Mouse (Mus musculus): ENCODE results near the gene Cpa2.

Cpa2 gene

DNA sequence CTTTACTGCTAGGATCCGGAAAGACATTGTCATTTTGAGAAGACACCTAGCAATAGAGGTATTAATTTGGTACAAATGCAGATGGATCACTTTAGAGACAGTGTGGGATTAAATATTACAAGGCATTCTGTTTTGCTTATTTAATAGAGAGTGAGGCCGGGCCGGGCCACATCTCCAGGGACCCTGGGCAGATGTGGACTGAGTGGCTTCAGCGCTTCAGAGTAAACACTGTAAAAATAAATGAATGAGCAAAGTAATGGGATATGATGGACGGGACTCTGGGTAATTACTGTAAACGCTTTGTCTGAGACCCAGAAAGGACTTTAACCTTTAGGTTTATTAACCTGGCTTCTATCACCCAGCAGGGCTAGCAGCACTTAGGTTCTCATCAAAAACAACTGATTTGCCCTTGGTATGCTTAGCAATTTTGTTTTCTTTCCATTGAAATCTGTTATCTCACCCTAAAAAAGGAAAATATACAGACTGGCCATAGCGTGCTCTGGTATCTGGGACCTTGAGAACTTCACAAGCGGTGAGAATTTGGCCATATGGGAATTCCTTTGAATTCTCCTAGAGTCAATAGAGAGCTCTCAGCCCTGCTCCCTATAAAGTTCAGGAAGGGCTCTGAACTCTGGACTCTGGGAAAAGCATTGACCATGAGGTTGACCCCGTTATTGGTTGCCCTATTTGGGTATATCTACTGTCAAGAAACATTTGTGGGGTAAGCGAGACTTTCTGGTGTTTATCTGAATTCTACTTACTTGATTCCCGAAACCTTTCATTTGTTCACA lies at the start of gene Cpa2:
Cpa2 (plus strand) TSS at position 574 of the 791 bp plus-strand sequence.
- no peak for DNase-seq (ENCODE audit: low read depth, low spot score)

DNA sequence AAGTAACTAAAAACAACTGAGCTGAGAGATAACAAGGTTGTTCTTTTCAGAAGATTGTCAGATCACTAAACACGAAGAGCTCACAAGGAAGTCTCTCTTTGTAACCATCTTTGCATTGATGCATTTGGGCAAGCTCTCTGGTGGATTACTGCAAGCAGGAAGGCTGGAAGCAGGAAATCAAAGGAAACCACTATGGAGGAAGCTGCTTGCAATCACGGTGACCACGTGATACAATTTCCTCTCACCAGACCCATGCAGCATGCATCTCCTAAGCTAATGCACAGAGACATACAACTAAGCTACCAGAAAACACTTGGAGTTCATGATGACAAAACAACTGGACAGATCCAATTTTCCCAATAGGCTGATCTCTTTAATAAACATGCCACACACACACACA lies 42.3 kb upstream of the Cpa2 start:
- no peak for DNase-seq (ENCODE audit: low read depth, low spot score)

DNA sequence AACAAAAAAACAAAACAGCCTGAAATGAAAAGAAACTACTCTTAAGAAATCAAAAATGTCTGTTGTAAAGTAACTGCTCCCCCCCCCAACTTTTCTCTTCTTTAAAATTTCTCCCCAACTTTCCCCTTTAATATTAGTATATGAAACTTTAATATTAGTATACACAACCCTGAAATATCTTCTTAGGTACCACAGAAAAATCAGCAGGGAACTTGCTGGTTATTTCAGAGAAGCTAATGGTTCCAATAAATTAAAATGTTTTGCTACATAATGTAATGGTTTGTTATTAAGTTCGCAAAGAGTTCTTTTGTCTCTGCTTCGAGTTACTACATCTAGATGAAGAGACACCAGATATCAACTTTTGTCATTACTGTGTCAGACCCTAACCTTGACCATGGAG lies 32.6 kb upstream of the Cpa2 start:
- DNase-seq (ENCODE audit: low read depth, low spot score), result no peak

DNA sequence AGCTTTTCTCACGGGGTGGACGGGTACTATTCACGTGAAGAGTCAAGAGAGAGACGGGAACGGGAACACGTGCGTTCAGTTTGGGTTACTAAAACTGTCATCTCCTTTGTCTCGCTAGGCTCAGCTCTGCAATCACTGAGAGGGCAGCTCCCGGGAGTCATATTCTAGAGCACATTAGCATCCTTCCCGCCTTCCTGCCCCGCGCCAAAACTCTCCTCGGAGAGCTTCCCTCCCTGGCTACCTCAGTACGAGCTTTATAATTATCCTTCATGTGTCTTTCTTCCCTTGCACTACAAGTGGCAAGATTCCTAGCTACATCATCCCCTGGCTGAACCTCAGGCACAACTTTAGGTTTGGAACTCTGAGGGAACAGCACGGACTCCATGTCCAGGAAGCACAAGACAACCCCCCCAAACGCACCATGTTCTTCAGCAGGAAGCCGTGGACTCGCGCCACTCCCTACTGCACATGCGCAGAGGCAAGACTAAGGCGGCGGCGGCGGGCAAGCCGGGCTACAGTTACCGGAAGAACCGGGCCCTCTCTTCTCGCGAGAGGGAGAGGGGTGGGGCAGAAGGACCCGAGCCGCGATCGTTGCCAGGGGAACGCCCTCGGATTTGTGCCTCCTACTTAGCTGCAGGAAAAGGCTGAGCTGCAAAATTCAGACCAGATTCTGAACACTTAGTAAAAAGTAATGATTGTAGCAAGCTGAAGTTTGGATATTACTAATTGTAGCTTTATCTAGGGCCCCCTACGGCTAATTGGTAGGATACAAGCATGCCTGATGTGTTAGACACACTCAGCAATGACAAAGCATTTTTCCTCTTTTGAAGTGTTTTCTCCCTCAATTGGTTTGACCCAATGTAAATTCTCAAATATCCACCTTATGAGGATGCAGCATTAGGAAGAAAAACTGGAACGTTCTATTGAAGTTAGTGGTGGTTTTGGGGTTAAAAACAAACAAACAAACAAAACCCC lies 31.8 kb upstream of the Cpa2 start, which contains the start of the genes Tmem209 and Ssmem1:
Tmem209 (minus strand) TSS at position 519 of the 975 bp plus-strand sequence.
Ssmem1 (plus strand) TSS at position 585 of the 975 bp plus-strand sequence.
- DNase-seq (ENCODE audit: low read depth, low spot score), result peak; percentile 99

DNA sequence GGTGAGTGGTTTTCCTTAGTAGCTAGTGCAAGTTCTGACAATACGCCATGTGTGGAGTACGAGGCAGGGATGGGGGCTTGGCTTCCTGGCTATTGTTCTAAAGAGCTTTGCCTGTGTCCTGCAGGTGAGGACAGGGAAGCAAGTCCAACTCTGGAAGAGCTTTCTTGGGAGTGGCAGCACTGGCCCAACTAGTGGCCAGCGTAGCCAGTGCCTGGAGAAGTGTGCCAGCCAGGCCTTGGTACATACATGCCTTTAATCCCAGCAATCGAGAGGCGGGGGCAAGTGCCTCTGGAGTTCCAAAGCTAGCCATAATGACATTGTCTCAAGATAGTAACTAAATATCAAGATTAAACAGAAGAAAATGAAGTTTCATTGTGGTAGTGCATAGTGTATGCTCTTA lies 31.1 kb upstream of the Cpa2 start:
- no peak for DNase-seq (ENCODE audit: low read depth, low spot score)

DNA sequence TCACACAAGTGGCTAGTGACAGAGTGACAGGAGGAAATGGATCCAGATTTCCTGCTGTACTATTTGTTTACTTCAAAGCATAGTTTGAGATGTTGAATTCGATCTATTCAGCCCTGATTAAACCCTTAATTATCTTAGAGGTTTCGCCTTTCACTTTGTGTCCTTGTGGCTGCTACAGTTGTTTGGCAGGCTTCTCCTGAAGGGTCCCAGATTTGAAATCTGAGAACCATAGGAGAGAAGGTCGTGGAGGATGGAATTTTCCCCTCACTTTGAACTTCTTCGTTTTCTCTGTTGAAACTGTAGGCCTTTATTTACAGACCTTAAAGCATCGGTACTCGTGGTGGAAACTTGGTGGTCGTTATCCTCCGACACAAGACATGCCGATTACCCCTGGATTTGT lies 27.1 kb upstream of the Cpa2 start:
- DNase-seq (ENCODE audit: low read depth, low spot score), result no peak

DNA sequence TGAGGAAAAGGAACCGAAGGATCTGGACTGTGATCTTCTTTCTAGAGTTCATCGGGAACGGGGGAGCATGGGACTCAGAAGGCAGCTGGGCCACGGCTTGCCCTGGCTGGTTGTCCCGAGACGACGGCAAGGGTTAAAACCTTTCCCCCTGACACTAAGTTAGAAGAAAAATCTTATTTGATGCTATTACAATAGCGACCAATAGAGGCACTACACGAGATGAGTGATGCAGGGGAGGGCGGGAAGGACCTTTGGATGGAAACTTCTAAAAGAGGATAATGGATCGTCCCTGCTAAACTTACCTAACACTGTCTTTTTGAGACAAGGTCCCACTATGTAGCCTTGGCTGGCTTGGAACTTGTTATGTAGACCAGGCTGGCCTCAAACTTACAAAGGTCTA lies 21.0 kb upstream of the Cpa2 start:
- DNase-seq (ENCODE audit: low read depth, low spot score), result no peak

DNA sequence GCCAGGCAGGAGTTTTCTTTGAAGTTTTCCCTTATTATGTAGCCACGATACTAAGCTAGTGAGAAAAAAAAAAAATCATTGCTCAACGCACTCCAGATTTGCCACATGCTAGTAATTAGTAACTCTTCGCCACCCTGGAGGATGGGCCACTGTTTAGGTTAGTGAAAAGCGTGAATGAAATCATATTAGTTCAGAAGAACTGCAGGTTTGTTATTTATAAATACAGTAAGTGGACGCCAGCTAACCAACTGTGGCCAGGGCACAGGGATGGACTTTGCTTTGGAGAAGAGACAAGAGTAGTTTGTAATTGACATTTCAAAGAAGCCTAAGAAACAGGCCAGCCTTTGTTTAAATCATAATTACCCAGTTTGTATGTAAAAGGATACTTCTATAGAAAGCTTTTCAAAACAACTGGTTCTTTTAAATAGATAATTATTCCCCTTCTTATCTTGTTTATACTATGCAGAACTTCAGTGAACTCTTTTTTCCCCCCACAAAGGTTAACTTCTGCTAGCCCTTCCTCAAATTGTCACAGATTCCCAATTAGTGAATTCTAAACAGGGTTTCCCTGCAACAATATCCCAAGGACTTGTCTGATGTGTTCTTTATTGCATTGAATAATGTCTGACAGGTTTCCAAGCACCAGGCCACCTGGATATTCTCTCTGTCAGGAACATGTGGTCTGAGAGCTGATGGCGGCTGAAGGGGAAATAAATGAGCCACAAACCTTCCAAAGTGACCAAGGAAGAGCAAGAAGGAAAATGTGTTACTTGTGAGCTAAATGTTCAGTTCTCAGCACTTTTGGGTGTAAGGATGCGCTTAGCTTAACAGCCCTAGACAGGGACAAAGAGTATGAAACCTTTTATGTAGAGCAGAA lies 15.7 kb upstream of the Cpa2 start:
- DNase-seq (ENCODE audit: low read depth, low spot score), result no peak

DNA sequence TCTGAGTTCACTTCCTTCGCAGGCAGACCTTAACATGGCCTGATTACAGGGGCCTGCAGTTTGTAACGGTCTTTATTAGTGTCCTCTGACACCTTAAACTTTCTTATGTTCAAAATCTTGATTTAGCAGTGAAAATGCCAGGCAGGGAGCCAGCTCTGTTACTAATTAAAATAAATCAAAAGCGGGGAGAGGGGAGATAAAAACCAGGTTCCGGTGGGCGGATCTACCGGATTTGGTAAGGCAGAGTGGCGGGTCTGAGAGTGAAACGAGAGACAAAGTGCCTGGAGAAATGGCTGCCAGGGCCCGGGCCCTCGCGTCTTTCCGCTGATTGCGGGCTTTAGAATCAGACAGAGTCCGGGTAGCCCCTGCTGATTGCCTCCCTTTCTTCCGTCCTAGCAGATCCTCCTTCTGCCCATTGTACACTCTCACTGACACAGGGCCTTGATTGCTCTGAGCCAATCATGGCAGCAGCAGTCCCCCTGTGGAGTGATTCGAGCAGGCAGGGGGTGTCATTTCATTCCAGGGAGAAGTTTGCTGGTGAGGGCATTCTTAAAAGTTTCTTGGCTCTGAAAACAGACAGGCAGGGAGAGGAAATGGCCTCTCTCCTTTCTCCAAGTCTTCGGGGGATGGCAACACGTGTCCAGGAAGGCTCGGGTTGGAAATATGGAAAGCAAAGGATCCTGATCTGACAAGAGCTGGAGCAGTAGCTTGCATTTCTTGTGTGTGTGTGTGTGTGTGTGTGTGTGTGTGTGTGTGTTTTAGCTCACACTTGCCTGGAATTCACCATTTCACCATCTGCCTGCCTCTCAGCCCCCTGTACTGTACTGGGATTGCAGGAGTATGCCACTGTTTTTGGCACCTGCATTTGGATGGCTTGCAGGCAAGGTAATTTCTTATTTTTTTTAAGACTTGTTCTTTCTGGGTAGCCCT lies 14.5 kb upstream of the Cpa2 start:
- DNase-seq (ENCODE audit: low read depth, low spot score), result no peak

DNA sequence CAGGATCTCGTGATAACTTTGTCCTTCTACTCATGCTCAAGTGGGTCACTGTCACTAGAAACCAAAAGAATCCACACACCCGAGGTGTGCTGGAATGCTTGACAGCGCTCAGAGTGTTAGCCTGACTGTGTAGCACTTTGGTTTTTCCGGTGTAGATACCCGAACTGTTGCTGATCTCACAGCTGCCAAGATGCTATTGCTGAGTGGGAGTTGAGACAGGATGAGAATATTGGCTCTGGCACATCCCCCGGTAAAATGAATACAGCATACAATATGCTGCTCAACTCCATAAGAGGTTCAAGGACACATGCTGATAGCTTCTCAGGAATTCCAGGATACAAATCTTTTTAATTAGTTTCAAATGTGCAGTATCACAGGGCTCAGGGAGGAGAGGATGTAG lies 12.6 kb upstream of the Cpa2 start:
- DNase-seq (ENCODE audit: low read depth, low spot score), result peak; percentile 75

DNA sequence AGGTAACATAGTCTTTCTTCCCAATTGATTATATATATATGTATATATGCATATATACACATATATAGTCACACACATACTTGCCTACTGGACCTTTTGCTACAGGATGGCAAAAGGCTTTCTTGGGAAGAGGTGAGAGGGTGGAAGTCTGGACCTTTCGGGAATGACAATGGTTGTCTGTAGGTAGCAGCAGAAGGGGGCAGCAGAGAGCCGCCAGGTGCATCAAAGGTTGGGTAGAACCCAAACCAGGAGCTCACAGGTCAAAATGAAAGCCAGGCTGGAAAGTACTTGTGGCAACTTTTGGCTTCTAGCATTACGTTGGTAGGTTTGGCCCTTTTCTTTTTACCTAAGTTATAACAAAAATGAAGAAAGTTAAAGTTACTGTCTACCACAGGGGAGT lies 6.0 kb upstream of the Cpa2 start:
- peak; percentile 80 for DNase-seq (ENCODE audit: low read depth, low spot score)

DNA sequence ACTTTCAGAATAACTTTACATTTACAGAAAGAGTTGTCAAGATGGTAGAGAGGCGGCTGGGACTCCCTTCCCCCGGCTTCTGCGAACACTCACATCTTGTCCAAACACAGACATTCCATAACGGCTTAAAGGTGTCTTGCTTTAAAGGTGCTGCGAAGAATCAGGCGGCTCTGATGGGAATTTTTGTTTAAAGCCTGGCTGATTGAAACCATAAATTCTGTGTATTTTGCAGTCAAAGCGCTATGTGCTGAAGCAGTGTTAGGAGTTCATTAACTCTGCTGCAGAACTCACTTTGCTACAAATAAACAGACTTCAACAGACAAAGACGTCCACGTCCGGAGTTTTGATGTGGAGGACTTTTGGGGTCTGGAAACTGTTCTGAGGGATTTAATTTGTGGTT lies 3.1 kb upstream of the Cpa2 start:
- DNase-seq (ENCODE audit: low read depth, low spot score), result no peak

DNA sequence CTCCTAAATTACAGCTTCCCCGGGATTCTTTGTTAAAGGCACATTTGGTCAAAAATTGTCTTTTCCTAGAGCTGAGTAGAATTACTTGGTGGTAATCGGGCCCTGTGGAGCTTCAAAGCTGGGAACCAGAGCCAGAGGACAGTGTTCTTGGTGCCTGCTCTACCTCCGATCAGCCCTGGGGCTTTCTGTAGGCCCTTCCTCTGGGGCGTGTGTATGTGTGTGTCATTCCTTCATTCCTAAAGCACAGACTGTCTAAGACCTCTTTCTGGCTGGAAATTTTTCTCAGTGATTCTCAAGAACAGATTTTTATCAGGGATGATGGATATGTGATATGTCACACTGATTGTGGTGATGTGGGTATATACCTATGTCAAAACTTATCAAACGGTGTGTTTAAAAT lies 2.6 kb upstream of the Cpa2 start:
- no peak for DNase-seq (ENCODE audit: low read depth, low spot score)

DNA sequence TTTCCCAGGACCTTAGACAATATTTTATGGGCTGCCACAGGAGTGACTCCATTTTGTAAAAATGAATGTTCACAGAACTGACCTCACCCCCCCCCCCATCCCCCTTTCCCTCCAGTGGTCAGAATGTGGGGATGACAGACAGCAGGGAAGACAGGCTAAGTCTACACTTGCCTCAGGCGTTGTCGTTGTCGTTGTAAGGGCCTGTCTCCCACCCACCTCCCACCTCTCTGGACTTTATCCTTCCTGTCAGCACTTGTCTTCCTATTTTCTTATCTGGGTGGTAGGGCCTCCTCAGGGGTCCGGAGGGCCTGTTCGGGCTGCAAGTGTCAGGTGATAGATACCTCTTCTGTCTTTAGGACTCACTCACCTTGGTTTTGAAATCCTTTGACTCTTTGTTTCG lies 895 bp downstream of the Cpa2 start:
- DNase-seq (ENCODE audit: low read depth, low spot score), result no peak

DNA sequence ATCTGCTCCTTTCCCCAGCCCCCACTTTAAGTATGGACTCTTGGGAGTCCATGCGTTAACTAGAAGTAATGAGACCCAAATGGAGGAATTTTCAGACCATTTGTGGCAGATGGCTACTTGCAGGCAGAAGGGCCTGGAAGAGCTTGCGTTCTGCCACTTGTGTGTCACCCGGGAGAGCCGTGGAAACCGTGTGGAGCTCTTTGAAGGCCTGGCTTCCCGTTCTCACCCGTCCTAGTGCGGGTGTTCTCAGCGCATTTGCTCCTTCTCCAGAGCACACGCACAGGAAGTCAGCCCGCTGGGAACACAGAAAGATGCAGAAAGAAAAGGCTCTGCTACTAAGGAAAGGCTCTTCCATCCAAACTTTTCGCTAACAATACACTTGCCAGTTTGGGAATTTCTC lies 1.7 kb downstream of the Cpa2 start:
- no peak for DNase-seq (ENCODE audit: low read depth, low spot score)

DNA sequence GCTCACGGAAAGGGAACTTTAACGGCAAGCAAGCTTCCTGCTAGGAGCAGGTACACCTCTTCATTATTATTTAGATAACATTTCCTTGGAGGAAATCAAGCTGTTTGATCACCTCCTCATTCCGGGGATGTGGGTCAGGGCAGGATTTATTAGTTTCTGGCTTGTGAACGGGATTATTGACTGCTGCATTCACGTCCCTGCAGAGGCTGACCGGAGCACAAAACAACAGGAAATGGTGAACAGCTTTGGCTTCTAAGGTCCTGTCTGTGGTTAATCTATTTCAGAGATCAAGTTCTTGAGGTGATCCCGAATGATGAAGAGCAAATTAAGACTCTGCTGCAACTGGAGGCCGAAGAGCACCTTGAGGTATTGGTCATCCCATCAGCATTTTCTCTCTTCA lies 2.5 kb downstream of the Cpa2 start:
- DNase-seq (ENCODE audit: low read depth, low spot score), result no peak

DNA sequence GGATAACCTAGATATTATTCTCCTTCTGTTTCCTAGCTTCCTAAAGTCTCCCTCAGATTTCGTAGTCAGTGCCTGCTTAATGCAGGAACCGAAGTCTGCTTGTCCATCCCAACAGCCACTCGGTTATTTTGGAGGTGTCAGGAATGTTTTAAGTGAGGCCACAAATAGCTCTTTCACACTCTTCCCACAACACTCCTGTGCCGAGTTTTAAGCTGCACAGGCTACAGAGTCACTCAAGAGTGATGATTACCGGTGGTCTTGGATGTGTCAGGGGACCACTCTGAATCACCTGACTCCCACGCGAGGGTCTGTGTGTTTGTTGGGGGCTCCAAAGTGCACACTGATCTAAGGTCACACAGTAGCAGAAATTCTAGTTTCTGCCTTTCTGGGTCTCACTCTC lies 4.3 kb downstream of the Cpa2 start:
- peak; percentile 83 for DNase-seq (ENCODE audit: low read depth, low spot score)

DNA sequence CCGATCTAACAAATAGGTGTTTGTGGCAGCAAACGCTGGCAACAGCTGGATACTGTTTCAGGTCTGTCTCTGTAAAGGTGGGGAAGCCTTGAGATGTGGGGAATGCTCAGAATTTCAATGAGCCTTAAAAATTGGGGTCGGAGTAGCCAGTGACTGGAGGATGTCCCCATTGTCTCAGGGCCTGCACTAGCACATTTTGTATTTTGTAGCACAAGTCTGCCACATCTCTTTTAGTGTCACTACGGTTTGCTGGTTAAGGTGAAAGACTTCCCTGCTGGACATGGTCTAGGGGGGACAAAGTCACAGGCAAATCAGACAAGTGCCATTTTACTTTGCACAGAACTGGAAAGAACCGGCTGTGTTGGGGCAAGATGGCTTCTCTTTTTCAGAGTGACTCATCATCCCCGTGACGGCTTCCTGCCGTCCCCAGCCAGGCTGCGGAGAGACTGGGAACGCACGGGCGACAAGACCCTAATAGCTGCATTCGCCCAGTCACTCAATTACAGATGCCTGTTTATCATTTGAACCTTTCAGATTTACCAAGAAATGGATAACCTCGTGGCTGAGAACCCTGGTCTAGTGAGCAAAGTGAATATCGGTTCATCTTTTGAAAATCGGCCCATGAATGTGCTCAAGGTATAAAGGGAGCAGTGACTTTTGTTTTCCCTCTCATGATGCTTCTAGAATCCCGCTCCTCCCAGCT lies 5.3 kb downstream of the Cpa2 start:
- peak; percentile 75 for DNase-seq (ENCODE audit: low read depth, low spot score)

DNA sequence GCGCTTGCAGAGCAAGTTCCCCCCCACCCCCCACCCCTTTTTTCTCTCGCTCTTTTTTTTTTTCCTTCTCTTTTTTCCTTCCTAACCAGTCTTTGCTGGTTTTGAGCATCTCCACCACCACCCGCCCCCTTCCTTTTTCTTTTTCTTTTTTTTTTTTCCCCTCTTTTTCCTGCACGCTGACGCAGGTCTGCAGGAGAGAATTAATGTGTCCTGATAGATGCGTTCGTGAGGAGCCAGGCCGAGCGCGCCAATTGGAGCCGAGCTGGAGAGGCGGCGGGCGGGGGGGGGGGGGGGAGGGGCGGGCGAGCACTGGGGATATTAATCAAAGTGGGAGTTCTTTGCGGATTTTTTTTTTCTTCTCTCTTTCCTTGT lies 5.9 kb downstream of the Cpa2 start:
- DNase-seq (ENCODE audit: low read depth, low spot score), result peak; percentile 87

Data from brain, adult 2 months (tissue).